Mouse (Mus musculus) liver (tissue): Measurements from ENCODE around the gene Nxpe4.

Experiments
- DNase-seq: peaks from one replicate; pipeline ENCODE4 v3.0.0-alpha.2; 2020; ENCODE audit warnings: mixed read lengths

The Nxpe4 gene

GRCm38 (mm10) chr9:48338783-48339455 lies 177.1 kb downstream of the Nxpe4 start:
- DNase-seq, result peak; percentile 24

GRCm38 (mm10) chr9:48339563-48339962 lies 177.7 kb downstream of the Nxpe4 start:
- DNase-seq, result peak; percentile 30

GRCm38 (mm10) chr9:48340708-48341380 lies 179.0 kb downstream of the Nxpe4 start:
- peak; percentile 91 for DNase-seq

GRCm38 (mm10) chr9:48345456-48345855 lies 183.6 kb downstream of the Nxpe4 start:
- no peak for DNase-seq

- no peak for DNase-seq
These were observed 184.0 kb downstream of the Nxpe4 start for GRCm38 (mm10) chr9:48345866-48346265.

- no peak for DNase-seq
These were observed 191.4 kb downstream of the Nxpe4 start, which contains the start of gene Nxpe2 for GRCm38 (mm10) chr9:48353148-48353698. Gene Nxpe2 (minus strand): TSS chr9:48353454.

- DNase-seq, result peak; percentile 26
These were observed 192.3 kb downstream of the Nxpe4 start for GRCm38 (mm10) chr9:48354122-48354521.

GRCm38 (mm10) chr9:48354793-48355192 lies 193.0 kb downstream of the Nxpe4 start:
- DNase-seq, result peak; percentile 91

- DNase-seq, result no peak
These were observed 195.3 kb downstream of the Nxpe4 start for GRCm38 (mm10) chr9:48357097-48357496.

GRCm38 (mm10) chr9:48360826-48361225 lies 199.0 kb downstream of the Nxpe4 start:
- peak; percentile 77 for DNase-seq

GRCm38 (mm10) chr9:48361815-48362631 lies 200.2 kb downstream of the Nxpe4 start:
- DNase-seq, result peak; percentile 87

- DNase-seq, result no peak
These were observed 200.9 kb downstream of the Nxpe4 start for GRCm38 (mm10) chr9:48362743-48363142.

- peak; percentile 41 for DNase-seq
These were observed 211.5 kb downstream of the Nxpe4 start for GRCm38 (mm10) chr9:48373232-48373878.

- no peak for DNase-seq
These were observed 212.5 kb downstream of the Nxpe4 start for GRCm38 (mm10) chr9:48374357-48374756.

GRCm38 (mm10) chr9:48388451-48388850 lies 226.6 kb downstream of the Nxpe4 start:
- no peak for DNase-seq

GRCm38 (mm10) chr9:48389983-48390382 lies 228.2 kb downstream of the Nxpe4 start:
- no peak for DNase-seq

GRCm38 (mm10) chr9:48403590-48404209 lies 241.9 kb downstream of the Nxpe4 start:
- DNase-seq, result no peak

- no peak for DNase-seq
These were observed 242.9 kb downstream of the Nxpe4 start for GRCm38 (mm10) chr9:48404687-48405086.

- DNase-seq, result no peak
These were observed 245.9 kb downstream of the Nxpe4 start for GRCm38 (mm10) chr9:48407549-48408327.

GRCm38 (mm10) chr9:48410217-48411035 lies 248.6 kb downstream of the Nxpe4 start:
- DNase-seq, result no peak
